Mouse (Mus musculus): ENCODE measurements around the gene Pole2.
"Not testable (repeated sequence)": the region's sequence is repeated elsewhere in the genome, so short reads cannot be mapped to it uniquely, and the experiment has no call there.

GRCm38 (mm10) chr12:69166861-69167581 is 61.0 kb downstream of the Pole2 start:
- not testable (repeated sequence) for TF ChIP-seq CTCF, POLR2A (IDR thresholded peaks at IDR 0.05; ENCODE audit: extremely low read depth, insufficient read depth, low read length)

All from cortical plate, adult 2 months (tissue).